Mouse (Mus musculus) liver, embryonic 14.5 days (tissue): ENCODE data around the gene Syt1. TPM values are rescaled to one million over a fixed set of nuclear protein-coding genes. Genes with fewer than 3 reads are reported as not detected.

Experiments used
- ATAC-seq: fragments of 200-750 bp; cut with Nextera tagmentation; 2 replicates; pipeline ENCODE4 v1.8.0; 2017; ENCODE audit warnings: moderate number of reproducible peaks, mild to moderate bottlenecking, moderate library complexity; ENCODE audit not compliant: insufficient read depth
- DNase-seq, 3 experiments: peaks; one replicate each; pipeline ENCODE4 v3.0.0-alpha.2; 2012 to 2013; ENCODE audit warnings: low read depth in 3 of 3, low spot score in 3 of 3
- H3K27ac ChIP-seq: fragments of 300-500 bp; sonication (generic); 2 replicates; pipeline ENCODE4 v1.5.1; 2014; ENCODE audit warnings: moderate library complexity, mild to moderate bottlenecking, control low read depth, inconsistent platforms
- H3K27me3 ChIP-seq: fragments of 300-500 bp; sonication (generic); 2 replicates; pipeline ENCODE4 v1.6.1; 2014; ENCODE audit warnings: mild to moderate bottlenecking, low read length, moderate library complexity; ENCODE audit not compliant: control insufficient read depth, insufficient read depth
- H3K36me3 ChIP-seq: fragments of 300-500 bp; sonication (generic); replicated peaks from 2 replicates; pipeline ENCODE4 v1.6.1; 2014; ENCODE audit warnings: low read depth; ENCODE audit not compliant: control insufficient read depth, insufficient read depth
- H3K4me1 ChIP-seq, 2 experiments: fragments of 200-500 bp in 1 of 2; fragments of 300-500 bp in 1 of 2; sonication (generic) in 1 of 2; replicated peaks; 2 replicates each; pipeline ENCODE4 v1.6.1; 2012 to 2014; ENCODE audit warnings: antibody characterized with exemption in 1 of 2, inconsistent platforms in 1 of 2, low read length in 1 of 2; ENCODE audit not compliant: control insufficient read depth in 2 of 2, insufficient read depth in 2 of 2
- H3K4me2 ChIP-seq: fragments of 300-500 bp; sonication (generic); 2 replicates; pipeline ENCODE4 v1.6.1; 2014; ENCODE audit warnings: low read depth, mild to moderate bottlenecking, control low read depth, moderate library complexity
- H3K4me3 ChIP-seq, 2 experiments: fragments of 200-500 bp in 1 of 2; fragments of 300-500 bp in 1 of 2; sonication (generic) in 1 of 2; 2 replicates each; pipeline ENCODE4 v1.5.1; 2012 to 2014; ENCODE audit warnings: low read depth in 2 of 2, low read length in 2 of 2, mild to moderate bottlenecking in 2 of 2, control low read depth in 1 of 2, inconsistent platforms in 1 of 2, moderate library complexity in 1 of 2; ENCODE audit not compliant: insufficient read depth in 1 of 2
- H3K9ac ChIP-seq: fragments of 300-500 bp; sonication (generic); replicated peaks from 2 replicates; pipeline ENCODE4 v1.6.1; 2014; ENCODE audit warnings: mild to moderate bottlenecking, control low read depth, moderate library complexity
- H3K9me3 ChIP-seq: fragments of 300-500 bp; sonication (generic); 2 replicates; pipeline ENCODE4 v1.6.1; 2016; ENCODE audit warnings: low read length, mixed read lengths; ENCODE audit not compliant: control insufficient read depth
- CTCF ChIP-seq: IDR thresholded peaks from 2 replicates; pipeline ENCODE4 v1.5.1; 2016; ENCODE audit warnings: antibody characterized with exemption, low read depth, control low read depth
- EP300 ChIP-seq: IDR thresholded peaks from 2 replicates; pipeline ENCODE4 v1.6.1; 2016; ENCODE audit warnings: antibody characterized with exemption, low read depth
- WGBS: fragments of 180-500 bp; shearing (Covaris S2); extraction: QIAGEN DNeasy Blood & Tissue Kit; methylation state at CpG from one replicate; pipeline ENCODE4 v1.1.7; 2014; ENCODE audit not compliant: insufficient replicate concordance; 5-methylcytosine and 5-hydroxymethylcytosine counted together
- polyA plus RNA-seq, 2 experiments: library from polyadenylated mRNA; depleted of rRNA in 1 of 2; stranded (reverse) in 1 of 2; unstranded in 1 of 2; fragments of >200 nt; fragmentation: Nextera tagmentation in 1 of 2; extraction: Ambion mirVana in 1 of 2; gene quantifications; 2 replicates each; pipeline versions ENCODE4 v1.2.1 to v1.2.3; 2012 to 2014

The Syt1 gene
- polyA plus RNA-seq, 2 experiments: 0.02 to 0.04 TPM

DNA sequence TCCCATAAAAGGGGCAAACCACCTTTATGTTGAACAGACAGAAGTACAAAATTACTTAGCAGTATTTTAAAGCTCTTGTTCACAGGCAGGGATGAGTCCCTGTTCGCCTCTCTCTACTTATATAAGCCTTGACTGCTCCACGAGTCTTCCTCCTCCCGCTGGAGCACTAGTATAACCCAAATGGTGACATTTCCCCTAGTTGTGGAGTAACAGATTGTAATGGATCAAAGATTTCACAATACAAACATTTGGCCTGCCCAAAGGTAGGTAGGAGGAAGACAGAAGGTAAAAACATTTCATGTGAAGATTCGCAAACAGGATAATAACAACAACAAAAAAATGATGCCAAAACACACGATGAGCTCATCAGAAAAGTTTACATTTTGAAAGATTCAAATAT, 391.6 kb downstream of the Syt1 start:
- 67% methylated on average over 5 of the region's 5 CpGs for WGBS
- no peaks in the 10 kb centered on the region for H3K27me3 ChIP-seq
- ATAC-seq (no peak), DNase-seq (no peak)
- H3K9ac ChIP-seq: no peak overlapping the region
- H3K4me2 ChIP-seq: no peak overlapping the region
- H3K4me3 ChIP-seq: no peak overlapping the region
- H3K27ac ChIP-seq: no peak overlapping the region
- no peak for TF ChIP-seq EP300
- TF ChIP-seq CTCF: no peak
- no peaks in the 10 kb centered on the region for H3K4me1 ChIP-seq
- H3K9me3 ChIP-seq: no peaks in the 10 kb centered on the region
- H3K36me3 ChIP-seq: no peaks in the 10 kb centered on the region

DNA sequence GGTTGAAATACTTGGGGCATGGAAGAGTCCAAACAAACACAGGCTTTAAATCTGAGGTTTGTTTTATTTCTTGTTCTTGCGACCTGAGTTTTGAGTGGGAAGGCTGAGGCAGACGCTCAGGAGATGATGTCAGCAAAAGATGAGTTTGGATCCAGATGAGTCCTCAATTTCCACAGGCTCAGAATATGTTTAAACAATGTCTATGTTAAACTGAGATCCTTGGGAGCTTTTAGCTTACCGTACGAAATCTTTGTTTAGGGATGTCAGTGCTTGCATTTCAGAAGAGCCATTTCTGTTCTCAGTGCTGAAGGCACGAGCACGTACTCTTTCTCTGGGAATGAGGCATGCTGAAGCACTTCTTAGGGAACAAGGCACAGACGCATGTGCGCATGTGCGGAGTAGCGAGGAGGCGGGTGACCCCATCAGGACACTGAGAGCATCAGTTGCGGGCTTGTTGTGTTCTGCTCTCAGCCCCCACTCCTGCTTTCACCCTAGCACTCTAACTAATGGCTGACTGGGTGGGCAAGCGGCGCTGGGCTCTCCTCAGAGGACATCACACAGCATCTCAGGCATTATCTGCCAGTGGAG, 400.6 kb downstream of the Syt1 start:
- no peaks in the 10 kb centered on the region for H3K36me3 ChIP-seq
- H3K4me2 ChIP-seq: no peak overlapping the region
- no peak overlapping the region for H3K27ac ChIP-seq
- no peaks in the 10 kb centered on the region for H3K4me1 ChIP-seq
- H3K9me3 ChIP-seq: no peaks in the 10 kb centered on the region
- no peak for ATAC-seq
- no peaks in the 10 kb centered on the region for H3K27me3 ChIP-seq
- DNase-seq: no peak
- WGBS: 70% methylated on average over 14 of the region's 14 CpGs
- H3K9ac ChIP-seq: no peak overlapping the region
- TF ChIP-seq CTCF: no peak
- TF ChIP-seq EP300: no peak
- H3K4me3 ChIP-seq: no peak overlapping the region

DNA sequence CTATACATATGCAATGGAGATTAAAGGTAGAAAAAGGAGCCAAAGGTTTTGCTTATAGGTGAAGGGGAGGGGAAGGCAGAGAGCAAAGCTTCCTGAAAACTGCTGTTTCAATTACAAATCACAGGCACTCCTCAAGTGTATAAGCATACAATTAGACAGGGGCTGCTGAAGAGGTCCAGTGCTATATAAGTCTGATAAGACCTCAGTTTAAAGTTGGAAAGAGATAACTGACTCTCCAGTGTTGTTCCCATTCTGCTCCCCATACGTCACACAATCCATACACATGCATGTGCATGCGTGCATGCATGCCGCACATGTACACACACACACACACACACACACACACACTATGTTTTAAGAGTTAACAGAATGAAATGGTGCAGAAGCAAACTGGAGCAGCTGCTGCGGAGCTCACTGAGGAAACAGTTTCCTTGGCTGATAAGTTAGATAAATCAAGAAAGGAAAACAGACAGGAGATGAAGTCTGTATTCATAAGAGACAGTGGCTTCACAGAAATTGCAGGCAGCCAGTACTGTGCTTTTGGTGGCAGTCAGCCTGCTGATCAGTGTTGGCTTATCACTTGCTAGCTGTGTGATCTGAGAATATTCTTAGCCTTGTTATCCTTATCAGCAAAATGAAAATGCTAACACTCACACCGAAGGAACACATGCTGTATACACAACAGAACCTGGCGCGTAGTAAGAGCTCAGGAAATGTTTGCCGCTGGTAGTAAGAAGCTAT, 408.9 kb downstream of the Syt1 start:
- H3K4me1 ChIP-seq: peaks cover 5 to 8% of the 10 kb centered on the region in 2 experiments; a peak in 3 of 4 replicates
- no peaks in the 10 kb centered on the region for H3K36me3 ChIP-seq
- WGBS: 48% methylated on average over 8 of the region's 8 CpGs
- H3K27ac ChIP-seq: no peak overlapping the region
- H3K4me3 ChIP-seq: no peak overlapping the region
- no peaks in the 10 kb centered on the region for H3K27me3 ChIP-seq
- no peak for TF ChIP-seq CTCF
- peak; percentile 54 for ATAC-seq
- H3K9ac ChIP-seq: no peak overlapping the region
- no peak overlapping the region for H3K4me2 ChIP-seq
- peaks cover 3% of the 10 kb centered on the region; the same call in 1 of the 2 replicates for H3K9me3 ChIP-seq
- DNase-seq: no peak

DNA sequence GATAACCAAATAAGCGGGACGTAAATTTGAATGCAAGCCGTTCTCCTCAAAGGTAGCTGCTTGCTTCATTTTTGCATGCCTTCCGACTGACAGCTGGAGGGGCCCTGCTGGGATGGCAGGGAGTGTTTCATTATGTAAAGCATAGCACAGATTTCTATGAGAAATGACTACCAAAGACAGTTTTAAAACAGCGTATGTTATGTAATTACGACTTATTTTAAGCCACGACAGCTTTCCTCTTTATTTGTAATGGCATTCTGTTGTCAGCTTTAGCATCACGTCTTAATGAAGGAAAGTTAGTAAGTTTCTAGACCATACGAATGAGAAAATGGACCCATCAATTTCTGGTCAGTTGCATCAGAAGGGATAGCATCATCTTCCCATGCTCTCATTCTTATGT, 410.1 kb downstream of the Syt1 start:
- Histone ChIP-seq H3K4me1 (peaks cover 14 to 19% of the 10 kb centered on the region in 2 experiments), H3K4me2 (no peak overlapping the region), H3K4me3 (no peak overlapping the region), H3K27ac (no peak overlapping the region), H3K36me3 (no peaks in the 10 kb centered on the region), H3K9ac (no peak overlapping the region), H3K27me3 (no peaks in the 10 kb centered on the region), H3K9me3 (peaks cover 3% of the 10 kb centered on the region; the same call in 1 of the 2 replicates)
- WGBS: 75% methylated on average over 9 of the region's 9 CpGs
- DNase-seq: no peak
- no peak for ATAC-seq
- TF ChIP-seq CTCF (no peak), EP300 (no peak)

DNA sequence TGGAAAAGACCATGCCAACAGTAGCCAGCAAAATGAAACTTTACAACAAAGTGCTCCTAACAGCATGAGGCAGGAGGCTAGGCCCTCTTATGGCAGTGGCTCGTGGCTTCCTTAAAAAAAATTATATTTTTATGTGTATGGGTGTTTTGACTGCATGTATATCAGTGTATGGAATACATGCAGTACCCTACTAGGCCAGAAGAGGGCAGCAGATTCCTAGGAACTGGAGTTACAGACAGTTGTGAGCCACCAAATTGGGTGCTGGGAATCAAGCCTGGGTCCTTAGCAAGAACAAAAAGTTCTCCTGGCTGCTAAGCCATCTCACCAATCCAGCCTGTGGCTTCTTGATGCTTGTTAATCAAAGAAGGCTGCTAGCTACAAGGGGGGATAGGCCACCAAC, 413.4 kb downstream of the Syt1 start:
- H3K36me3 ChIP-seq: no peaks in the 10 kb centered on the region
- WGBS: 58% methylated on average over 1 of the region's 1 CpGs
- H3K4me2 ChIP-seq: no peak overlapping the region
- no peak overlapping the region for H3K9ac ChIP-seq
- no peak for ATAC-seq
- H3K4me3 ChIP-seq: no peak overlapping the region
- DNase-seq: no peak
- H3K27me3 ChIP-seq: no peaks in the 10 kb centered on the region
- no peak overlapping the region for H3K27ac ChIP-seq
- H3K9me3 ChIP-seq: peaks cover 3% of the 10 kb centered on the region; the same call in 1 of the 2 replicates
- peaks cover 21 to 23% of the 10 kb centered on the region in 2 experiments for H3K4me1 ChIP-seq
- TF ChIP-seq EP300: no peak
- peak; percentile 66 for TF ChIP-seq CTCF
